Mouse (Mus musculus) thymus, adult 2 months (tissue): Measurements from ENCODE around the gene Zzef1.
"Not testable (repeated sequence)": the region's sequence is repeated elsewhere in the genome, so short reads cannot be mapped to it uniquely, and the experiment has no call there.

Experiments
- CTCF ChIP-seq: fragments of 200-500 bp; IDR thresholded peaks from 2 replicates; pipeline ENCODE4 v1.5.1; 2012; ENCODE audit warnings: mild to moderate bottlenecking, control low read depth, low read length, moderate library complexity, borderline replicate concordance; ENCODE audit not compliant: control insufficient read depth, poor library complexity, insufficient read depth; ENCODE audit errors: extremely low read depth
- POLR2A ChIP-seq: fragments of 200-500 bp; IDR thresholded peaks from 2 replicates; pipeline ENCODE4 v1.6.1; 2012; ENCODE audit warnings: mild to moderate bottlenecking, low read length, control low read depth, moderate library complexity; ENCODE audit not compliant: control insufficient read depth, poor library complexity, insufficient read depth; ENCODE audit errors: extremely low read depth

DNA sequence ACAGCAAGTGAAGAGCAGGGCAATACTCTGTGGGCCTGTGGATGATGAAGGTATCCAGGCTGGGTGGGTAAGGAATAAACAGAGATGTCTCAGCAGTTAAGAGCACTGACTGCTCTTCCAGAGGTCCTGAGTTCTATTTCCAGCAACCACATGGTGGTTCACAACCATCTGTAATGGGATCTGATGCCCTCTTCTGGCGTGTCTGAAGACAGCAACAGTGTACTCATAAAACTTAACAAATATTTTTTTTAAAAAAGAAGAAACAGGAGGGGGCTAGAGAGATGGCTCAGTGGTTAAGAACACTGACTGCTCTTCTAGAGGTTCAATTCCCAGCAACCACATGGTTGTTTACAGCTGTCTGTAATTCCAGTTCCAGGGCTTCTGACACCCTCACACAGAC, 23.4 kb upstream of the Zzef1 start:
- not testable (repeated sequence) for TF ChIP-seq CTCF, POLR2A
